Mouse (Mus musculus) urinary bladder, postnatal 10 days (tissue): Measurements from ENCODE around the gene Clec16a.
A peak's percentile ranks its signal among the peaks of the same experiment; 100 is the strongest.

Experiments used
- DNase-seq: peaks from one replicate; pipeline ENCODE4 v3.0.0; 2022; ENCODE audit warnings: low spot score

Clec16a gene

DNA sequence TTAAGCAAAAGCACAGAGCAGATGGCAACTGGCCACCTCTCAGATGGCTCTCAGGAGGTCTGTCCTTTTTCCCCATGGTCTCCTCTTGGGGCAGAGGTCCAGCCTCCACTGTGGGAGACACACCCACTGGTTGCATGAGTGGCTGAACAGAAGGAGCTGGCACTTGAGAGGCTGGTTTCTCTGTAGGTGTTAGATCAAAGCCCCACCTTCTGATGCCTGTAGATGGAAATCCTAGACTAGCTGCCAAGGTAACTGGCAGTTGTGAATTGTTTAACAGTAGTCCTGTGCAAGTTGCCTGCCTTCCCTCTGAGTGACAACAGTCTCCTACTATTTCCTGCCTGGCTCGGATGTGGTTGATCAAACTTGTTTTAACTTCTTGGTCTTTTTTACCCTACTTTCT, 40.0 kb downstream of the Clec16a start:
- DNase-seq: no peak

DNA sequence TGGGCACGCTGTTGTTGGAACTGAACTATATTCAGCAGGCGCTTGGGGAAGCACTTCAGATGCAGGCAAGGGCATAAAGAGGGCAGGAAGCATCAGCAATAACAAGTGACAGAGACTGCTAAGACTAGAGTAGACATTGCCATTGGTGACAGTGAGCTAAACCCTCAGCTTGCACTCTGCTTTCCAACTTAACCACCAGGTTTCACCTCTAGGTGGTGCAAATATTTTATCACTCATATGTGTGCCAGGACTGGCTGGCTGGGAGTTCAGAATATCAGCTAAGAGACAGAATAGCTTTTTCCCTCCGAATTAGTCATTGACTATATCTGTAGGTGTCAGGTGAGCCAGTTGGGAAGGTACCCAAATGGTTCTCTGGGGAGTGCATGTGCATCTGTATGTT, 41.4 kb downstream of the Clec16a start:
- no peak for DNase-seq

GRCm38 (mm10) chr16:10599888-10600740, 55.0 kb downstream of the Clec16a start:
- DNase-seq: no peak

- DNase-seq: no peak
Observed at GRCm38 (mm10) chr16:10607802-10608201, 62.7 kb downstream of the Clec16a start.

GRCm38 (mm10) chr16:10609921-10610320, 64.8 kb downstream of the Clec16a start:
- DNase-seq: no peak

GRCm38 (mm10) chr16:10610801-10611200, 65.7 kb downstream of the Clec16a start:
- DNase-seq: no peak

DNA sequence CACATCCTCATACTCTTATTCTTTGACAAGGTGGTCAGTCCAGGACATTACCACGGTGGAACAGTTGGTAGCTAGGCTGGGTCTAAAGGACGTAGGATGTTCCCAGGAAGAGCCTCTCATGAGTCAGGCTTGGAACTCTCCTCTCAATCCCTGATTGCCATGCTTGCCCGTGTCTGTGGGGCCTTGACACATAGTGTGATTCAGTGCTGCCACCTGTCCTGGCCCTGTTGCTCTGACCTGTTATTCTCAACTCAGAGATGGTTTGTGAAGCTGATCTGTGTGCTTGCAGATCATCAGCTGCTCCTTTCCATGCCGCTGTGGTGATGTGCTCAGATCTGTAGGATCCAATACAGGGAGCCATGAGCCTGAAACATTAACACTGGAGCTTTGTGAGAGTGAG, 66.2 kb downstream of the Clec16a start:
- DNase-seq: no peak

DNA sequence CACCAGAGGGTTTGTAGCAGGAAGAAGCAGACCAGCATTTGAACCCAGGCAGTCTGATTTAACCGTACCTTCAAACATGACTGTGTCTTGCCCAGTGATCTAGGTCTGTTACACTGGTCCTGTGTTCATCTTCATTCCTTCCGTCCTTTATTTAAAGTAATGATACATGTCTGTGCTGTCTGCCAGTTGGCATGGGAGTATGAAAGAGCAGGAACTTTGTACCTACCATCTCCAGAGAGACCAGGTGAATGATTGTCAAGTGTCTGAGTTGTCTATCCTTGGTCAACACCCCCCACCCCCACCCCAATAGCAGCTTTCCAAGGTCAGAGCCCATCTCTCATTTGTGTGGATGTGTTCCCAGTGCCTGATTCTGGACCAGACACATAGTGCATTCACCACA, 68.9 kb downstream of the Clec16a start:
- no peak for DNase-seq

- DNase-seq: no peak
Observed at GRCm38 (mm10) chr16:10620961-10621614, 75.9 kb downstream of the Clec16a start.

GRCm38 (mm10) chr16:10621710-10622109, 76.6 kb downstream of the Clec16a start:
- no peak for DNase-seq

DNA sequence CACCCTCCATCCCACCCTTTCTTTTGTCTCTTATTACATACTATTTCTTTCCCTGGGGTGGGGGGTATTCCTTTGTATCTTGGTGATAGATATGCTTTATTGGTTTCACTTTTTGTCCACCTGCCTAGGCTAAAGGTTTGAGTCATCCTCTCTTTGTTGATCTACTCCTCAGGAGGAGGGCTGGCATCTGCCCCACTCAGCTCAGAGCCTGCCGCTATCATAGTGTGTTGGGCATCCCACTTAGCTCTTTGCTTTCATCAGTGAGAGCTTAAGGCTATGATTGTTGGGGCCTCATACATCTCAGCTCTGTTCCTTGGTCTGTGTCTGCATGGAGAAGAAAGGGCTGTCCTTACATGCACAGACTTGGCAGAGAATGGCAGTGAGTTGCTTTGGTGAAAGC, 81.0 kb downstream of the Clec16a start:
- no peak for DNase-seq

- no peak for DNase-seq
Observed at GRCm38 (mm10) chr16:10627136-10627668, 82.1 kb downstream of the Clec16a start.

GRCm38 (mm10) chr16:10628030-10628555, 83.0 kb downstream of the Clec16a start:
- DNase-seq: no peak

DNA sequence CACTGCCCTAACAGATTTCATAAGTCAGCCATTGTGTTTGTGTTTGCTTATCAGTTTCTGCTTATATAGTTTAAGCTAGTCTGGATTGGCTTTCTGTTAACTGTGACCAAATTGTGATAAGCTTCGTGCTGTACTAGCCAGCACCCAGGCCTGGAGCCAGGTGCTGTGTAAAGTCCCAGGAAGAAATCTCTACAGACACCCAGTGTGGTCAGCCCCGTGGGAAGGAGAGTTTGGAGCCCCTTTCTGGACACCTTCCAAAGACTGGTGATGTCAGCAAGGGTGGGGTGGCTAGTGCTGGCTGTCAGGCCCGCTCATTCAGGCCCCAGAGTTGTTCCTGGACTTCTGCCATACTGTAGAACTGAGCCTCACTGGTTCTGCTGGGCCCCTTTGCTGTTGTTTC, 83.8 kb downstream of the Clec16a start:
- no peak for DNase-seq

DNA sequence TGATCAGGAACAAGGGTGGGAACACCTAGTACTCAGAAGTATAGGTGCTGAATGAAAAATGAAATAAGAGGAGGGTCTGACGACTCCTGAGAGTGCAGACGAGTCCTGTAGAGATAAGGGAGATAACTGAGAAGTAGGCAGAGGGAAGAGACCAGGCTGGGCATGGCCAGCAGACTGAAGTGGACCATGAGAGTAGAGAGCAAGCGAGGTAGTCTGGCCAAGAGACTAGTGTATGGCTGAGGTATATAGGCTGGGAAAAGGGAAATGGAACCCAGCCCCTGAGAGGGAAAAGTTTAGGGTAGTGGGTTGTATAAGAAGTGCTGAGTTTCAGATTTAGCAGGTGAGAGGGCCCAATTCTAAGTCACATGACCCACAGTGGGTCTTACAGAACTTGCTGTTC, 84.2 kb downstream of the Clec16a start:
- no peak for DNase-seq

DNA sequence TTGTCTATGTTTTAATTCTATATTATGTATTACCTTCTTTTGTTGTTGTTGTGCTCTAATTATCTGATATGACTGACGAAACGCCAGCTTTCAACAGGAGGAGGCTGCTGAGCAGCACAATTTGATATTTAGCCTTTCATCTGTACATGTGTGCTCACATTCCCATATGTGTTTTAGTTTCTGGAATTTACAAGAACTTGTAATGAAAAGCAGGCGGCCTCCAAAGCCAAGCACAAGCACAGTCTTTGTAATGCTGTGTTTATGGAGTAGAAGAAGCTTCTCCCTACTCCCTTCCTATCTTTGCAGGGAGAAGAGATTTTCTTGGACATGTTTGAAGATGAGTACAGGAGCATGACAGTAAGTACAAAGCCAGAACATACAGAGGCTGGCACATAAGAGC, 89.8 kb downstream of the Clec16a start:
- DNase-seq: no peak

DNA sequence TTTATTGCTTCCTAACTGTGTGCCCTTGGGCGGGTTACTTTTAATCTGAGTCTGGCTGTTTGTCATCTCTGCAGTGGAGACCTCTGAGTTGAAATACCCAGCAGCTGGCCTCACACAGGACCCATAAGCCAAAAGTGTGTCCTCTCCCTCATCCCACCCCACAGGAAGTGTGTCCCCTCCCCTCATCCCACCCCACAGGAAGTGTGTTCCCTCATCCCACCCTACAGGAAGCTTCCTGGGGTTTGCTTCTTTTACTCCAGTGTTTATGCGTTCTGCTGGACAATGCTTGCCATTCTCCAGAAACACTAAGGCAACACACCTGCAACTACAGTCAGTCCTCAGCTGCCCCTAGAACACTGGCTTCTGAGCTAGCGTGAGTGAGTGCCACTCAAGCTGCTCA, 92.8 kb downstream of the Clec16a start:
- no peak for DNase-seq

DNA sequence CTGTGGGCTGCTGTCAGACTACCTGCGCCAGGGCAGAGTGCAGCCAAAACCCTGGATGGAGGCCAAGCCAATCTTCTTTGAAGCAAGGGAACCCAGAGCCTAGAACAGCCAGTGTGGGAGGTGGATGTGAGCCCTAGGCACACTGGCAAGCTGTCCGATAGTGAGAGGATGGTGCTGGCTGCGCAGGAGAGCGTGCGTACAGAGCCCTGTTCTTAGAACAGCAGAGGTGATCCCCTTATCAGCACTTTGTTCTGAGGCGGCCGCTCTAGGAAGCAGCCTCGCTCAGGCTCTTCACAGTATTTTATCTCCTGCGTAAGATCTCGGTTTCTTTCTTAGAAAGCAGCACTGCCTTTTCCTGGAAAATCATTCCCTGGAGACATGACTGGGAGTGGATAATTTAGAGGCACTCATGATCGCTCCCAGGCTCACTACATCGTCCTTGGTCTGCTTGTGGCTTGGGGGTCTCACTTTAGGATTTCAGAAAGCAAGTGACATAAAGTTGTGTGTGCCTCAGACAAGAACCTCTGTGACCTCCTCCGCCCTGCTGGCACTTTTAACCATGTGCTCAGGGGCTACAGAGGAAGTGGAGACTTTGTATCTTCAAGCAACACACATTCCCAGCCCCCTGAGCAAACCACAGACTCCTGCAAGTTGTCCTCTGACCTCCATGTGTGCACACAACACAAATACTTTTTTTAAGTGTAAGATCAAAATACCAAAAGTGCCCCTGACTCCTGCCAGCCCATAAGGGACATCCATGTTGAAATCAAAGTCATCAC, 94.2 kb downstream of the Clec16a start:
- DNase-seq: no peak

GRCm38 (mm10) chr16:10640041-10640440, 94.9 kb downstream of the Clec16a start:
- DNase-seq: peak; percentile 57

DNA sequence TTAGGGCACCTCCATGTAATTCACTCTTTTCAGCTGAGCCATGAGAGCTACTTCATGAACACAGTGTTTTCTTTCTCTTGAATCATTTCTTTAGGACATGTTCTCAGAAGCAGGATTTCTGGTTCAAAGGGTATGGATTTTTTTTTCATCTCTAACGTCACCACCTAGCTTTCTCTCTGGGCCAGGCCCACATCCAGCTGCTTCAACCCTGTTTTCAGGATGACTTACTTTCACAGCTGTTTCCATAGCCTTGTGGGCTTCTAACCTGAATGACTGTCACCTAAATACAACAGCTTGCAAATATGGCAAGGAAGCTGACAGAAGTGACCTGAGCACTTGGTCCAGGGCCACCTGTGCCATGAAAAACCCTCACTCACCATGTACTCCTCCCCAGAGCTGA, 96.0 kb downstream of the Clec16a start:
- DNase-seq: no peak

- no peak for DNase-seq
Observed at GRCm38 (mm10) chr16:10642857-10643633, 97.9 kb downstream of the Clec16a start.

GRCm38 (mm10) chr16:10644238-10644637, 99.1 kb downstream of the Clec16a start:
- no peak for DNase-seq
